Mouse (Mus musculus) heart, embryonic 11.5 days (tissue): Measurements from ENCODE around the gene Itgal. TPM values are rescaled to one million over a fixed set of nuclear protein-coding genes. Genes with fewer than 3 reads are reported as not detected.

Experiments used
- ATAC-seq: fragments of 200-750 bp; cut with Nextera tagmentation; replicated peaks from 2 replicates; pipeline ENCODE4 v1.8.0; 2017; ENCODE audit warnings: moderate library complexity; ENCODE audit not compliant: insufficient number of reproducible peaks, low FRiP score, low TSS enrichment
- H3K27ac ChIP-seq: fragments of 300-500 bp; sonication (generic); 2 replicates; pipeline ENCODE4 v1.5.1; 2014; ENCODE audit warnings: mild to moderate bottlenecking, low read depth, low read length
- H3K27me3 ChIP-seq: fragments of 300-500 bp; sonication (generic); 2 replicates; pipeline ENCODE4 v1.6.1; 2014; ENCODE audit warnings: mild to moderate bottlenecking, low read length, mixed read lengths; ENCODE audit not compliant: control insufficient read depth, insufficient read depth
- H3K36me3 ChIP-seq: fragments of 300-500 bp; sonication (generic); 2 replicates; pipeline ENCODE4 v1.6.1; 2014; ENCODE audit warnings: mild to moderate bottlenecking, low read length, moderate library complexity, mixed read lengths; ENCODE audit not compliant: control insufficient read depth, insufficient read depth
- H3K4me1 ChIP-seq: fragments of 300-500 bp; sonication (generic); 2 replicates; pipeline ENCODE4 v1.6.1; 2014; ENCODE audit warnings: low read length; ENCODE audit not compliant: control insufficient read depth, insufficient read depth
- H3K4me2 ChIP-seq: fragments of 300-500 bp; sonication (generic); 2 replicates; pipeline ENCODE4 v1.6.1; 2014; ENCODE audit warnings: mild to moderate bottlenecking, moderate library complexity
- H3K4me3 ChIP-seq: fragments of 300-500 bp; sonication (generic); 2 replicates; pipeline ENCODE4 v1.5.1; 2014; ENCODE audit warnings: low read depth, low read length
- H3K9ac ChIP-seq: fragments of 300-500 bp; sonication (generic); 2 replicates; pipeline ENCODE4 v1.6.1; 2014; ENCODE audit warnings: mild to moderate bottlenecking, low read depth, low read length, moderate library complexity
- H3K9me3 ChIP-seq: fragments of 300-500 bp; sonication (generic); replicated peaks from 2 replicates; pipeline ENCODE4 v1.6.1; 2016; ENCODE audit warnings: low read length; ENCODE audit not compliant: control insufficient read depth
- WGBS: fragments of 180-500 bp; shearing (Covaris S2); extraction: QIAGEN DNeasy Blood & Tissue Kit; methylation state at CpG from one replicate; pipeline ENCODE4 v1.1.7; 2014; ENCODE audit not compliant: insufficient replicate concordance; 5-methylcytosine and 5-hydroxymethylcytosine counted together
- polyA plus RNA-seq: library from polyadenylated mRNA; unstranded; fragments of >200 nt; fragmentation: Nextera tagmentation; extraction: Ambion mirVana; gene quantifications from 2 replicates; pipeline ENCODE4 v1.2.1, GENCODE M21; 2014

Itgal gene
- polyA plus RNA-seq, 1 experiment from 2014 or later = 0.46 TPM

DNA sequence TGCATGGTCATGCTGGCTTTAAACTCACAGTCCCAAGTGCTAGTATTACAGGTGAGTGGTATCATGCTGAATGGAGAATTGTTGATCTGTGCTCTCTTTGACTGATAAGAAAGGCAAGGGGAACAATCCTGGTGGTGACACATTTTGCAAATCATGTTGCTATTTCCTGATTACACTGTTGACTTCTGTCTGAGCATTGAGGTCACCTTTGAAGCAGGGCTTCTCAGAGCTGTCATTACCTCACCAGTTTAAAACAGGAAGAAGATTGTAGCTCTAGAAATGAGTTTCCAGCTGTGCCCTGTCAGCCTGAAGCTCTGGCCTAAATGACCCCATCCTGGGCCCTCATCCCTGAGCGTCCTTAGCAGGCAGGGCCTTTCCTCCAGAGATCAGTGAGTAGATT is 8.1 kb upstream of the Itgal start:
- H3K9ac ChIP-seq = no peak overlapping the region
- H3K4me3 ChIP-seq = no peak overlapping the region
- H3K4me1 ChIP-seq = no peaks in the 10 kb centered on the region
- no peak for ATAC-seq
- H3K9me3 ChIP-seq = peaks cover 10% of the 10 kb centered on the region
- 58% methylated on average over 1 of the region's 1 CpGs for WGBS
- H3K36me3 ChIP-seq = no peaks in the 10 kb centered on the region
- no peak overlapping the region for H3K27ac ChIP-seq
- no peak overlapping the region for H3K4me2 ChIP-seq
- H3K27me3 ChIP-seq = no peaks in the 10 kb centered on the region

DNA sequence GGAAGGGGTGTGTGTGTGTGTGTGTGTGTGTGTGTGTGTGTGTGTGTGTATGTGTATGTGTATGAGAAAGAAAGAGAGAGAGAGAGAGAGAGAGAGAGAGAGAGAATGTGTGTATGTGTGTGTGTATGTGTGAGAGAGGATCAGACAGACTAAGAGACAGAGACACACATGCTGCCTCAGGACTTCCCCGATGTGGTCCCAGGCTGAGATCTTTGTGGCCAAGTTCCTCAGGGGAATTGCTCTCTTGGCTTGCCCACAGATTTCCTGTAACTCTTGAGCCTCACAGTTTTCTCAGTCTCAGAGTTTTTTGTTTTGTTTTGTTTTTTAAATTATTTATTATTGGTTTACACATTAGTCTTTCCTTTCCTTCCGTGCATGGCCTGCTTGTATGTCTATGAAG is 6.8 kb upstream of the Itgal start:
- Histone ChIP-seq H3K4me1 (no peaks in the 10 kb centered on the region), H3K9ac (no peak overlapping the region), H3K4me2 (no peak overlapping the region), H3K27ac (no peak overlapping the region), H3K4me3 (no peak overlapping the region), H3K27me3 (no peaks in the 10 kb centered on the region), H3K9me3 (peaks cover 10% of the 10 kb centered on the region), H3K36me3 (no peaks in the 10 kb centered on the region)
- 87% methylated on average over 2 of the region's 2 CpGs for WGBS
- ATAC-seq = no peak

DNA sequence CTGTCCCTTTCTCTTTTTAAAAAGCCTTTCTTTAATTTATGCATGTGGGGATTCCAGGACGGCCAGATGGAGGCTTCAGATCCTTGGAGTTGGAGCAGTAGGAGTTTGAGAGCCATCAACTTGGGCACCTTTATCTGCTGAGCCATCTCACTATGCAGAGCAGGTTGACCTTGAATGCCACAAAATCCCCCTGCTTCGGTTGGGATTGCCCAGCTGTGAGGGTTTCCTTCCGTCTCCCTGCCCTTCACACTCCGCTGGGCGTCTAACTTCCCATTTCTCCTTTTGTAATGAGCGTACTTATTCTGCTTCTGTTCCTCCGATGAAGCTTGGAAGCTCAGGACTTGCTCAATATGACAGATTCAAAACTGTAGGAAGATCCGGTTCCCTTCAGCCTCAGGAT is 5.9 kb upstream of the Itgal start:
- WGBS = 67% methylated on average over 8 of the region's 8 CpGs

DNA sequence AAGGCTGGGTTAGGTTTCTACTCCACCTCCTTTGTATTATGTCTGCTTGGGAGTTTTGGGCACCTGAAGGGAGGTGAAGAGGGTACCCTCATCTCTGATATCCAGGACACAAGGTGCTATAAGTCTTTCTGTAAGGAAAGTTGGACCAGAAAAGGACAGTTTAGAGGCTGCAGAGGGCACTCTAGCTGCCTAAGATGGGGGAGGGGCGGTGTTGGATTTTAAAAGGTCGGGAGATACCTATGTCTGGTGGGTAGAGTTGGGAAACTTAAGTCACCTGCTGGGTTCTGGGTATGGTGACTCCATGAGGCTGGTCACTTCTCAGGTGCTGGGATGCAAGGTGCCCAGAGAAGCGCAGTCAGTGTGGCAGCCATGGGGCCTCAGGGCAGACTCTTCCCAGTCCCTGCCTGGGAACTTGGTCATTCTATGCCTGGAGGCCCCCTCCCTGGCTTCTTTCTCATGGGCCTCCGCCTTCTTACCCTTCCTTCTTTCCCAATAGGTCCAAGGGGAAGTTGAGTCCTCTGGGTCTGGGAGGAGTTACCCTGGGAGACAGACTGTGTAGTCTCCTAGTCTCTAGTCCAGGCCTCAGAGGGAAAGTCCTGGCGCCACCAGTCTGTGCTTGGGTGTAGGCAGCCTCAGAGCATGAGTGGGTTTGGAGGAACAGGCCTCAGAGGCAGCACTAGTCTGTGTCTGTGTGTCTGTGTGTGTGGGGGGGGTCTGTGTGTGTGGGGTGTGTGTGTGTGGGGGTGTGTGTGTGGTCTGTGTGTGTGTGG is 911 bp downstream of the Itgal start:
- WGBS = 80% methylated on average over 5 of the region's 5 CpGs
- no peak for ATAC-seq
- Histone ChIP-seq H3K36me3 (no peaks in the 10 kb centered on the region), H3K4me1 (no peaks in the 10 kb centered on the region), H3K4me2 (no peak overlapping the region), H3K4me3 (no peak overlapping the region), H3K9ac (no peak overlapping the region), H3K27ac (no peak overlapping the region), H3K27me3 (no peaks in the 10 kb centered on the region), H3K9me3 (no peaks in the 10 kb centered on the region)

More for the DNA sequence above, 5.9 kb upstream of the Itgal start:
- no peak for ATAC-seq
- no peak overlapping the region for H3K4me3 ChIP-seq
- no peak overlapping the region for H3K27ac ChIP-seq
- peaks cover 10% of the 10 kb centered on the region for H3K9me3 ChIP-seq
- H3K4me2 ChIP-seq = no peak overlapping the region
- no peaks in the 10 kb centered on the region for H3K4me1 ChIP-seq
- H3K36me3 ChIP-seq = no peaks in the 10 kb centered on the region
- H3K9ac ChIP-seq = no peak overlapping the region
- H3K27me3 ChIP-seq = no peaks in the 10 kb centered on the region

DNA sequence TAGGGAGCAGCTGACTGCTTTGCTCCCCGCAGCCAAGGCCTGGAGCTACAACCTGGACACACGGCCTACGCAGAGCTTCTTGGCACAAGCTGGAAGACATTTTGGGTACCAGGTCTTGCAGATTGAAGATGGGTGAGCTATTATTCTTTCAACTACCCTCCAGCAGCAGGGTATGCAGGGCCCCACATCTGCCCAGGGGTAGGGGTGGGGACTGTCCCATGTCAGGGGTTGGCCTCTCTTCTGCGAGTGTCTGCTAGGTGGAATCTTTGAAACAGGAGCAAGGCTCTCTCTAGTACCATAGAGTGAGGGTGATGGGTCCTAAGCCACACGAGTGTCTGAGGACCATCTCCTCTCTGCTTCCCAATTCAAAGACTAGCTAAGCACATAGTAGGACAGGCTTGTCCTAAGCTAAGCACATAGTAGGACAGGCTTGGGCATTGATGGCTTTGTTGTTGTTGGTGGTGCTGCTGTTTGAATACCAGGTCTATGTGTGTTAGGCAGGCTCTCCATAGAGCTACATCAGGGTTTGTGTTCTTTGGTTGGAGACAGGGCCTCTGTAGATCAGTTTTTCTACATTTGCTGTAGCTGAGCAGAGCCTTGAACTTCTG is 1.6 kb downstream of the Itgal start:
- WGBS = 91% methylated on average over 5 of the region's 5 CpGs
- H3K4me2 ChIP-seq = no peak overlapping the region
- H3K36me3 ChIP-seq = no peaks in the 10 kb centered on the region
- H3K9me3 ChIP-seq = no peaks in the 10 kb centered on the region
- no peaks in the 10 kb centered on the region for H3K27me3 ChIP-seq
- ATAC-seq = no peak
- no peak overlapping the region for H3K4me3 ChIP-seq
- no peaks in the 10 kb centered on the region for H3K4me1 ChIP-seq
- H3K27ac ChIP-seq = no peak overlapping the region
- H3K9ac ChIP-seq = no peak overlapping the region

GRCm38 (mm10) chr7:127308431-127308830 is 12.4 kb downstream of the Itgal start:
- 65% methylated on average over 2 of the region's 2 CpGs for WGBS
- Histone ChIP-seq H3K9ac (no peak overlapping the region), H3K27ac (no peak overlapping the region), H3K9me3 (no peaks in the 10 kb centered on the region), H3K36me3 (no peaks in the 10 kb centered on the region), H3K4me2 (no peak overlapping the region), H3K27me3 (no peaks in the 10 kb centered on the region), H3K4me3 (no peak overlapping the region), H3K4me1 (no peaks in the 10 kb centered on the region)
- no peak; the same call in 1 of the 2 replicates for ATAC-seq

- no peaks in the 10 kb centered on the region for H3K36me3 ChIP-seq
- no peak for ATAC-seq
- WGBS = 69% methylated on average over 4 of the region's 4 CpGs
- H3K27ac ChIP-seq = no peak overlapping the region
- H3K9me3 ChIP-seq = no peaks in the 10 kb centered on the region
- no peak overlapping the region for H3K4me2 ChIP-seq
- no peak overlapping the region for H3K4me3 ChIP-seq
- H3K4me1 ChIP-seq = no peaks in the 10 kb centered on the region
- H3K9ac ChIP-seq = no peak overlapping the region
- no peaks in the 10 kb centered on the region for H3K27me3 ChIP-seq
Measured at GRCm38 (mm10) chr7:127308887-127309286, 12.8 kb downstream of the Itgal start.

- Histone ChIP-seq H3K9ac (no peak overlapping the region), H3K27me3 (no peaks in the 10 kb centered on the region), H3K36me3 (no peaks in the 10 kb centered on the region), H3K27ac (no peak overlapping the region), H3K4me3 (no peak overlapping the region), H3K4me1 (no peaks in the 10 kb centered on the region), H3K9me3 (no peaks in the 10 kb centered on the region), H3K4me2 (no peak overlapping the region)
- no peak for ATAC-seq
- 57% methylated on average over 12 of the region's 12 CpGs for WGBS
Measured at GRCm38 (mm10) chr7:127309951-127310350, 13.9 kb downstream of the Itgal start.

DNA sequence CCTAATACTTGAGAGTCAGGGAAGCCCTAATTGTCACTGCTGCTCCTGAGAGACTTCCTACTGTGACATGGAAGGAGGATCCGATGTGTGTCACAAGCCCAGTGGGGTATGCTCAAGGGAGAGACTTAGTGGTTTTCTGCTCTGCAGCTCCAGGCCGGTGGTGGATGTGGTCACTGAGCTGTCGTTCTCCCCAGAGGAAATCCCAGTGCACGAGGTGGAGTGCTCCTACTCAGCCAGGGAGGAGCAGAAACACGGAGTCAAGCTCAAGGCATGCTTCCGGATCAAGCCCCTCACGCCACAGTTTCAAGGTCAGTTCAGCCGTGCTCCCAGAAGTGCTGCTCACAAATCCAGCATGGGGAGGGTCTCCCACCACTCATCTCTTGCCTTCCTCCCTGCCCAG is 17.9 kb downstream of the Itgal start:
- WGBS = 28% methylated on average over 8 of the region's 8 CpGs
- no peaks in the 10 kb centered on the region for H3K9me3 ChIP-seq
- H3K36me3 ChIP-seq = no peaks in the 10 kb centered on the region
- H3K4me3 ChIP-seq = no peak overlapping the region
- ATAC-seq = no peak
- no peak overlapping the region for H3K27ac ChIP-seq
- H3K4me2 ChIP-seq = 0 out of 2 replicates have a peak overlapping the region, but pooled peaks have one; percentile 33
- H3K4me1 ChIP-seq = no peaks in the 10 kb centered on the region
- H3K9ac ChIP-seq = 0 out of 2 replicates have a peak overlapping the region, but pooled peaks have one; percentile 2
- no peaks in the 10 kb centered on the region for H3K27me3 ChIP-seq
